Mouse (Mus musculus) liver, adult 2 months (tissue): ENCODE measurements around the gene Abi1. TPM values are rescaled to one million over a fixed set of nuclear protein-coding genes. Genes with fewer than 3 reads are reported as not detected.

ENCODE experiments used
- DNase-seq: peaks from one replicate; pipeline ENCODE4 v3.0.0-alpha.2; 2011; ENCODE audit warnings: low read depth, low spot score; ENCODE audit errors: extremely low read depth
- H3K27ac ChIP-seq: fragments of 200-500 bp; replicated peaks from 2 replicates; pipeline ENCODE4 v1.5.1; 2012; ENCODE audit warnings: low read depth, mild to moderate bottlenecking, control low read depth, inconsistent platforms, low read length; ENCODE audit not compliant: insufficient read depth
- H3K27me3 ChIP-seq: fragments of 200-500 bp; 2 replicates; pipeline ENCODE4 v1.6.1; 2012; ENCODE audit warnings: mild to moderate bottlenecking, moderate library complexity, low read length, inconsistent platforms; ENCODE audit not compliant: control insufficient read depth, insufficient read depth
- H3K36me3 ChIP-seq: fragments of 200-500 bp; 2 replicates; pipeline ENCODE4 v1.6.1; 2012; ENCODE audit warnings: low read length, inconsistent platforms; ENCODE audit not compliant: control insufficient read depth, insufficient read depth
- H3K4me1 ChIP-seq: fragments of 200-500 bp; 2 replicates; pipeline ENCODE4 v1.6.1; 2011; ENCODE audit warnings: low read length; ENCODE audit not compliant: control insufficient read depth, insufficient read depth
- H3K4me3 ChIP-seq: fragments of 200-500 bp; 2 replicates; pipeline ENCODE4 v1.5.1; 2011; ENCODE audit warnings: low read depth, mild to moderate bottlenecking, control low read depth, low read length, moderate library complexity; ENCODE audit not compliant: insufficient read depth
- H3K79me2 ChIP-seq: fragments of 200-500 bp; 2 replicates; pipeline ENCODE4 v1.6.1; 2012; ENCODE audit warnings: inconsistent platforms, mild to moderate bottlenecking, low read length, moderate library complexity; ENCODE audit not compliant: control insufficient read depth, insufficient read depth
- H3K9ac ChIP-seq: fragments of 200-500 bp; 2 replicates; pipeline ENCODE4 v1.6.1; 2012; ENCODE audit warnings: low read depth, mild to moderate bottlenecking, control low read depth, inconsistent platforms, low read length
- CTCF ChIP-seq: fragments of 200-500 bp; IDR thresholded peaks from 2 replicates; pipeline ENCODE4 v1.5.1; 2011; ENCODE audit warnings: low read depth, low read length, control low read depth
- POLR2A ChIP-seq: fragments of 200-500 bp; IDR thresholded peaks from 2 replicates; pipeline ENCODE4 v1.6.1; 2011; ENCODE audit warnings: low read length, control low read depth; ENCODE audit not compliant: insufficient read depth; ENCODE audit errors: extremely low read depth
- WGBS: fragments of 180-500 bp; shearing (Covaris S2); methylation state at CpG from one replicate; pipeline ENCODE4 v1.1.7; 2018; 5-methylcytosine and 5-hydroxymethylcytosine counted together
- polyA plus RNA-seq: library from polyadenylated mRNA; depleted of rRNA; stranded (reverse); fragments of >200 nt; gene quantifications from 2 replicates; pipeline ENCODE4 v1.2.3, GENCODE M21; 2012
- total RNA-seq: library from RNA; depleted of rRNA; stranded (reverse); fragments of >200 nt; gene quantifications from 2 replicates; pipeline ENCODE4 v1.2.3, GENCODE M21; 2014

Gene Abi1
- total and polyA plus RNA-seq, 2 experiments = 35.6 to 53.9 TPM

- 80% methylated on average over 2 of the region's 2 CpGs for WGBS
- no peak overlapping the region for H3K4me3 ChIP-seq
- H3K27ac ChIP-seq = no peak overlapping the region
- TF ChIP-seq POLR2A (no peak), CTCF (no peak)
- H3K4me1 ChIP-seq = peaks cover 9% of the 10 kb centered on the region
- no peak overlapping the region for H3K9ac ChIP-seq
- peak; percentile 76 for DNase-seq
- peaks cover 2% of the 10 kb centered on the region; the same call in 1 of the 2 replicates for H3K36me3 ChIP-seq
- peaks cover 19% of the 10 kb centered on the region; the same call in 1 of the 2 replicates for H3K79me2 ChIP-seq
- no peaks in the 10 kb centered on the region for H3K27me3 ChIP-seq
These were observed 53.9 kb downstream of the Abi1 start for GRCm38 (mm10) chr2:22985973-22986657.

GRCm38 (mm10) chr2:22977387-22977973 is 62.6 kb downstream of the Abi1 start:
- 55% methylated on average over 3 of the region's 3 CpGs for WGBS
- Histone ChIP-seq H3K27me3 (no peaks in the 10 kb centered on the region), H3K79me2 (peaks cover 11% of the 10 kb centered on the region), H3K4me3 (no peak overlapping the region), H3K4me1 (no peaks in the 10 kb centered on the region; the same call in 1 of the 2 replicates), H3K36me3 (0 out of 2 replicates have a peak, but pooled peaks cover under 1% of the 10 kb centered on the region), H3K9ac (no peak overlapping the region), H3K27ac (no peak overlapping the region)
- TF ChIP-seq POLR2A = no peak
- DNase-seq = no peak

- H3K4me1 ChIP-seq = no peaks in the 10 kb centered on the region
- peaks cover 4% of the 10 kb centered on the region; the same call in 1 of the 2 replicates for H3K36me3 ChIP-seq
- 62% methylated on average over 3 of the region's 3 CpGs for WGBS
- H3K27me3 ChIP-seq = no peaks in the 10 kb centered on the region
- TF ChIP-seq POLR2A (no peak), CTCF (no peak)
- H3K4me3 ChIP-seq = no peak overlapping the region
- no peak overlapping the region for H3K27ac ChIP-seq
- H3K9ac ChIP-seq = no peak overlapping the region
- H3K79me2 ChIP-seq = no peaks in the 10 kb centered on the region; the same call in 1 of the 2 replicates
- DNase-seq = no peak
These were observed 77.1 kb downstream of the Abi1 start for GRCm38 (mm10) chr2:22962970-22963369.

- Histone ChIP-seq H3K4me3 (no peak overlapping the region), H3K9ac (no peak overlapping the region), H3K4me1 (no peaks in the 10 kb centered on the region), H3K79me2 (no peaks in the 10 kb centered on the region; the same call in 1 of the 2 replicates), H3K27me3 (no peaks in the 10 kb centered on the region), H3K27ac (no peak overlapping the region), H3K36me3 (peaks cover 7% of the 10 kb centered on the region)
- TF ChIP-seq POLR2A = no peak
- TF ChIP-seq CTCF = no peak
- 95% methylated on average over 8 of the region's 8 CpGs for WGBS
- DNase-seq = no peak
These were observed 77.8 kb downstream of the Abi1 start for GRCm38 (mm10) chr2:22962242-22962641.

- H3K27ac ChIP-seq = no peak overlapping the region
- no peak overlapping the region for H3K4me3 ChIP-seq
- H3K9ac ChIP-seq = no peak overlapping the region
- TF ChIP-seq POLR2A (no peak), CTCF (no peak)
- H3K79me2 ChIP-seq = no peaks in the 10 kb centered on the region; the same call in 1 of the 2 replicates
- H3K27me3 ChIP-seq = no peaks in the 10 kb centered on the region
- no peak for DNase-seq
- H3K36me3 ChIP-seq = peaks cover 9% of the 10 kb centered on the region
- no peaks in the 10 kb centered on the region for H3K4me1 ChIP-seq
- 98% methylated on average over 2 of the region's 2 CpGs for WGBS
These were observed 78.4 kb downstream of the Abi1 start for GRCm38 (mm10) chr2:22961681-22962080.

GRCm38 (mm10) chr2:22957415-22957814 is 82.6 kb downstream of the Abi1 start:
- Histone ChIP-seq H3K4me1 (no peaks in the 10 kb centered on the region), H3K27ac (no peak overlapping the region), H3K27me3 (no peaks in the 10 kb centered on the region), H3K9ac (no peak overlapping the region), H3K4me3 (no peak overlapping the region), H3K79me2 (no peaks in the 10 kb centered on the region; the same call in 1 of the 2 replicates), H3K36me3 (peaks cover 19% of the 10 kb centered on the region)
- DNase-seq = no peak
- TF ChIP-seq CTCF (no peak), POLR2A (no peak)
- 90% methylated on average over 1 of the region's 1 CpGs for WGBS
